Mouse (Mus musculus) spleen, postnatal 14 days (tissue): Measurements from ENCODE around the gene Dapl1.

Experiments
- DNase-seq, 2 experiments: peaks; one replicate each; pipeline ENCODE4 v3.0.0; 2021 to 2022; ENCODE audit warnings: low spot score in 2 of 2

Dapl1 gene

DNA sequence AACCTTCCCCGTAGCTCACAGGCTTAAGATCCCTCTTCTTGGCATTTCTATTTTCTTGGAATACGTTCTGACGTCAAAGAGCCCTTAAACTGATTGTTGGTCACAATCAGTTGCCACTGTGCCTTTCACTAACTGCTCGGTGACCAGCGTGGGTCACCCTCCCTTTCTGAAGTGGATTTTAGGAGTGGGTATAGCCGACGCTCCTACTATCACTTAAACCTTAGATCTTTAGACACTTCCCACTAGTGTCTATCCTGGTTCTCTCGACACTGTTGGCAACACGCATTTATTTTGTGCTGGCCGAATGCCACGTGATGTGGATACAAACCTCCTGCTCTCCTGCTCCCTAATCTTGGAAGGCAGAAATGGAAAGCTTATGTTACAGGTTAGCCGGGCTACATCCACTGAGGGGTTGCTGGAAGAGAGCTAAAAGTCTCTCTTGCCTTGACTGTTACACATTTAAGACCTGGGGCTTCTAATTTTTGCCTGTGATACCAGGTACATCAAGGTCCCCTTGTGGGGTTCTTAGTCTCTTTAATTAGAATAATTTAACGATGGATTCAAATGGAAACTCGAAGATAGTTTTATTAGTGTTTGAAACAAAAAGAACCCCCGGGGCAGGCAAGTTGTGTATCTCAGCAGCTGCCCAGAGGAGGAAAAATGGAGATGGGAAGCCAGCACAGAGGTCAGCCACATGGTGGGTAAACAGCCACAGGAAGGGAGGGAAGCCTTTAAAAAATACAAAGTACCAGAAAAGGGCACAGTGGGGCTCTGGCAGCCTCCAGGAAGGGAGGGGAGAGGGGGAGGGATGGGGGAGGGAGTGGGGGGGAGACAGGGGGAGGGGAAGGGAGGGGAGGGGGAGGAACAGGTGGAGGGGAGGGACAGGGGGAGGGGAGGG lies 13.2 kb upstream of the Dapl1 start:
- no peak for DNase-seq

DNA sequence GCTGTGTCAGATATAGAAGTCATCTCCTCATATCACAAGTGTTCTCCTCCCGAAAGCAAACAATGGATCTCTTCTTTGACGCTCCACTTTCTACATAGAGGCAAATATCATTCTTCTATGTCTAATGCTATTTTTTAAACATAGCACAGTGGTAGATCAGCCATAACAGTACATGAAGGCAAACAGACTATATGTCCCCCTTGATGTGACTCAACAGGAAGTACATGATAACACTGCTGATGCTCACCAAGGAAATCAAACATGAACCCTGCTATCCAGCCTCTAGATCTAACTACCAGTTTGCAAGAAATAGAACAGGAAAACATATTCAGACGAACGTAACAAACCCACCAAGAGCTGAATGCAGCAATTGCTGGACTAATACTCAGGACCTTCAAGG lies 10.1 kb upstream of the Dapl1 start:
- no peak for DNase-seq

- no peak for DNase-seq
Measured at GRCm38 (mm10) chr2:59485080-59485479, 627 bp downstream of the Dapl1 start.

- DNase-seq: no peak
Measured at GRCm38 (mm10) chr2:59485657-59486056, 1.2 kb downstream of the Dapl1 start.

DNA sequence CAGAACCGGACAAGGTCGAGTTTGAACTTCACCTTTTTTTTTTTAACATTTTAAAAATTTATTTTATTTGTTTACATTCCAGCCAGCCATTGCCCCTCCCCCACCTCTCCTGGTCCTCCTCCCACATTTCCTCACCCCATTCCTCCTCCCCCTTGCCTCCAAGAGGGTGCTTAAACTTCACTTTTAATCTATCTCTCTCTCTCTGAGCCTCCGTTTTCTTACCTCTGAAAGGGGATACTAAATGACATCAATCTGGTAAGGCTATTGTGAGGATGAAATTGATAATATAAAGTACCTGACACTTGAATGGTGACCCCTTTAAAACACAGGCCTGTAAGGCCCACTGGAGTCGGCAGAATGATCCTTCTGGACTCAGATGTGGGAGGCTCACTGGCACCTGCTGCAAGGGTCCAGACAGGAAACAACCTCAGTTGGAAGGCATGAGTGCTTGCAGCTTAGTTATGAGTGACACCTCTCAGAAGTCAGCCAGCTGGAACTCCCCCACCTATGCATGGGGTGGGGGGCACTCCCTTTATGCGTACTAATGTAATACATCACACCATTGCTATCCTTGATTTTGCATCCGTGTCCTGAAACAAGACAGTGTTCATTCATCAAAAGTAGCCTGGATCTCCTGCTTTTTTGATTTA lies 1.9 kb downstream of the Dapl1 start:
- DNase-seq: no peak

DNA sequence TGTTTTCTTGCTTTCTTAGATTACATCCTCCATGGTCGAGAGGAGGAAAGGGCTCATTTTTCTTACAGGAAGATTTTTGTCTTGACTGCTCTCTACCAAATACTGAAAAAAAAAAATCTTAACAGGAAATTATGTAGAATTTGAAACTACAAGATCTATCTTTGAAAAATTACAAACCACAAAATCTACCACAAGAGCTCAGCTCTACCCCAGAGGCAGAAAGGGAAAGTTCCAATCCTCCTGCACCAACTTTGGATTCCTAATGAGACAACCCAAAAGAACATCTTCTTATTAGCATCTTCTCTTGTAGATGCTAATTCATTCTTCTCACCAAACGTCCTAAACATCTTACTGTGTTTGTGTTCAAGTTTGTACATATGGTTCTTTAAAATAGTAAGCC lies 3.8 kb downstream of the Dapl1 start:
- no peak for DNase-seq

DNA sequence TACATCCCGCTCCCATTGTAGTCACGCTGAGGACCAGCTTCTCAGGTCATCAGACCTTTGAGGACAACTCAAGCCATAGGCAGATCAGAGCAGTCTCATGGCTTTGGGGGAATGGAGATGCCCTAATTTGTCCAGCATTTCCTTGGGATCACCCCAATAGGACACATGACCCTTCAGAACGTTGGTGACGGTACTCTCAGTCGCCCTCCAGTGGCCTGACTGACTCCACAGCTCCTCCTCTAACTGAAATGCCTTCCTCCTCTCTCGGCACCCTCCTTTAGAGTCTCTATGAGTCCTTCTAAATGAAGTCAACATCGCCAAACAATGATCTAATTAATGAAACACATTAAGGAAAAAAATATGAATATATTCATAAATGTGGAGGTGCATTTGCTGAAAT lies 5.9 kb downstream of the Dapl1 start:
- DNase-seq: no peak

DNA sequence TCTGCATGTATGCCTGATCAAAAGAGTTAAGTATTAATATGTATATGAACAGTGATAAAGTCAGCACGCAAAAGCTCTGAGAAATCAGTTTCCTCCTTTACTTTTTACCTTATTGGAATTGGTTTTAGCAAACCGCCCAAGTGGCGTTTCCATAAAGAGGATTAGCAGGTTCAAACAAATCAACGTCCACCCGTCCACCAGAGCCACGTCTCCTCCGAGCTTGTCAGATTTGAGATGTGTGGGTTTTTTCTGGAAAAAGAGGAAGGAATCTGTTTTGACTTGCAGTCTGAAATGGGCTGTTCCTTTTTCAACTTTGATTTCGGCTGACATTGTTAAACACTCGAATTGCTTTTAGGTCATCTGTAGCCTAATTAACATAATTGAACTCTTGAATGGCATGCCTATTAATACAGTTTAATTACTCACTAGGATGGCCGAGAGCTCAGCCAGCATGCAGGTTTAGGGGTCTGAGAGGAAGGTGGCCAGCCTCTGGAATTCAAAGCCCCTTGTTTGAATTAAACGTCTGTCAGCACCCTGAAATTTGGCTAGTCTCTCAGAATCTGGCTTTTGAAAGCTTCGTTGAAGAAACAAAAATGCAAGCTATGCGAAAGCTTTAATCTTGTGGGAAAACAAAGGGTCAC lies 9.1 kb downstream of the Dapl1 start:
- DNase-seq: no peak

DNA sequence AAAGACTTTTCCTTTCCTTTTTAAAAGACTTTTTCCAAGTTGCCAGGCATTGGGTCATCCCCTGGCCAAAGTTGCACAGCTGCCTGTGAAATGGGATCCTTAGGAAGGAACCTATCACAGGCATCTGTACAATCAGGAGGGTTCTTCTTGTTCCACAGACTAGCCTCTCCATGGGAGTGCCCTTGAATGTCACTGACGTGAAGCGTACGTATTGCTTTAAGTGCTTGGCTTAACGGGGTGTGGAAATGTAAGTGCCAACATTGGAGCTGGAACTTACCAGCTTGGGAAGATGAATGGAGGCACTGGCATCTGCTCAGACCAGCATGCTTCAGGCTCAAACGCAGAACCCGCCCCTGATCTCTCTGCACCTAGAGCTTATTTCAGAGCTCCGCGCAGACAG lies 14.7 kb downstream of the Dapl1 start:
- no peak for DNase-seq

GRCm38 (mm10) chr2:59499717-59500116 lies 15.3 kb downstream of the Dapl1 start:
- no peak for DNase-seq

DNA sequence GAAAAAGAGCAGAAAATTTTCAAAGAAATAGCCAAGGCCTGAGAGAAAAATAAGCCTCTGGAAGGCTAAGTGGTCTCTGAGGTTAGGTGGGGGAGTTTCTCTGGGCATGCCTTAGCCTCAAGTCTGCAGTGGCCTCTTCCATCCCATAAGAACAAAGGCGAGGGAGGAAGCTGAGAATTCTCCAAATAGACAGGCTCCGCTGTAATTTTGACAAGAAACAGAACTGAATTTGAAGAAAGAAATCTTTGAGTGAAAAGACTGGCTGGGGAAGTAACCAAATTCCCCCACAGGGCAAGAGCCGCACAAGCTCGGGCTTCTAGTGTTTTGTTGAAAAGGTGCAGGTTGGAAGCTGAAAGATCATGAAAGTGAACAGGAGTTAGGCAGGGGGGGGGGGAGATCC lies 24.6 kb downstream of the Dapl1 start:
- DNase-seq: no peak

GRCm38 (mm10) chr2:59510416-59510815 lies 26.0 kb downstream of the Dapl1 start:
- DNase-seq: no peak

DNA sequence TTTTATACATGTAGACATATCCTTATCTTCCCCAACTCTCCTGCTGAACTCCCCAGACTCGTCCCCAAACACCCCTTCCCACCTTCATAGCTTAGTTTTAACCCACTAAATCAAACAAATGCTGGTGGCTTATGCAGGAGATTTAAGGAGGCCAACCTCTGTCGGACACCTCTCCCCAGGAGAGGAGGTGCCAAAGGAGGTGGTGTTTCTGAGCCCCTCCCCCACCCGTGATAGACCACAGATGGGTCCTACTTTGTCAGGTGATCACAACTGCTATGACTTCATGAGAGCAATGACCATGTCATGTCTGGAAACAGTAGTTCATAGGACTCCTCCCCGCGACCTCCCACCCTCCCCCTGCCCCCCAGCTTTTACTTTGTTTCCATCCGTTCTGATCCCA lies 26.4 kb downstream of the Dapl1 start:
- DNase-seq: no peak

GRCm38 (mm10) chr2:59520663-59521062 lies 36.2 kb downstream of the Dapl1 start:
- no peak for DNase-seq

DNA sequence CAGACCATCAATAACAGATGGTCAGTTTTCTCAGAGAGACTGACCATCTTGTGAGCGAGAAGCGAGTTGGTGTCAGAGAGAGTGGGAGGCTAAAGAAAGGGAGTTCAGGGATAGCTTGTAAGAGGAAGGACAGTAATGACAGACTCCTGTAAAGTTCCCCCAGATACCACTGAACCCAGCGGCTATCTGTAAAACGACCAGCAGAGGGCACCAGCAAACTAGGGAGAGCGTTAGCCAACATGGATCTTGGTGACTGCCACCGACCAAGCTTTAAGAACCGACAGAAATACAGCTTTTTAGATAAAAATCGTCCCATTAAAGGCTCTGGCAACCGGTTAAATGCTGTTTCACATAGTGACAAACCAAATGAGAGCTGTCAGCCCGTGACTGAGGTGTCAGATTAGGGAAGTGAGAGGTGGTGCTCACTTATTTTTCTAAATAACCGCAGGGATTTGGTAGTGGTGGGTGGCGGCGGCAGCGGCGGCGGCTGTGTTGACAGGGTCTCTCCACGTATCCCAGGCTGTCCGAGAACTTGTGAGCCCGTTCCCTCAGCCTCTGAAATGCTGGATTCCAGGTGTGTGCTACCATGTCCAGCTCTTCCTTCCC lies 37.7 kb downstream of the Dapl1 start:
- DNase-seq: peak; percentile 16 to 54

DNA sequence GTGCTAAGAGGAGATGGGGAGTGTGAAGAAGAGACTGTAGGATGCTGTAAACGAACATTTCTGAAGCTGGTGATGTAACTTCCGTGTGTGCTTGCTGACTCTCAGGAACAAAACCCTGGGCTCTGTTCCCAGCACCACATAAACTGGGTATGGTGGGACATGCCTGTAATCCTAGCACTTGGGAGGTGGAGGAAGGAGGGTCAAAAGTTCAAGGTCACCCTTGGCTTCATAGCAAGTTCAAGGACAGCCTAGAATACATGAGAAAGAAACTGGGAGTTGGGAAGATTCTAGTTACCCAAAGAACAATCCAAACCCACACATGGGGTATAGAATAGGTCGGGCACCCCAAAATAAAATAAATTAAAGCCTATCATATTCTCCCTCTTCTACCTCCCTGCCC lies 39.1 kb downstream of the Dapl1 start:
- DNase-seq: no peak

DNA sequence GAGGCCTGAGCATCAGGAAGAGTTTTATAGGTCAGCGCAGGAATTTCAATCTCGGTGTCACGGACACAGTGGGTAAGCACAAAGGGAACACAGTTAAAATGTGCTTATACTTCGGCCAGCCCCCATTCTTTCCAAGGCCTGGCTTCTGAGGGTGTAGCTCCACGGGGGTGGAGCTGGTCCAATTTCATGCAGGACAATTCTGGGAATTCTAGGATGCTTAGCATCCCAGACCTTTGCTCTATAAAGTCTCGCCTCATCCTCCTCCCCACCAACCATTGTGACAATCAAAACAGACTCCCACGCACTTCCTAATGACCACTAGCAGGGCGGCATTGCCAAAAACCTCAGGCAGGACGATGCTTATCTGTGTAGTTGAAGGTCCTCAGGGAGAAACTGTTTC lies 42.4 kb downstream of the Dapl1 start:
- no peak for DNase-seq

DNA sequence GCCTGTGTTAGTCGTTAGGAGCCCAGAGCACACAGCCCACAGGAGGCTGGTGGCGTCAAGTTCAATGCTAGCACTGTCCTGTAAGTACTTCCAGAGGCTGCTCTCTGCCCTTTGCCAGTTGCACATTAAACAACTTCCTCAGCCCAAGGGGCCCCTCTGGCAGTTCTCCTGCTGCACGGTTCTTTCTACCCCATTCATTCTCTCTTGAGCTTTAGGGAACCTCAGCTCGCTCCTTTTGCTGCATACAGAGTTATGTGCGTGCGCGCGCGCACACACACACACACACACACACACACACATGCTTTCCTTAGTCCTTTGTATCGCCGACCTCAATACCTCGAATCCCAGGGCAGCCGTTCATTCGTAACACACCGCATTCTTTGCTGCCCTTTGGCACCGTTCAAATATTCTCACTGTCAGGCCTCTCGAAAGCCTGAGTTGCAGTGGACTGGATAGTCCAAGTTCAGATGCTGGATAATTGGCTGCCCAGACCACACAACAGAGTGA lies 45.2 kb downstream of the Dapl1 start:
- DNase-seq: no peak

- no peak for DNase-seq
Measured at GRCm38 (mm10) chr2:59530811-59531210, 46.4 kb downstream of the Dapl1 start.

DNA sequence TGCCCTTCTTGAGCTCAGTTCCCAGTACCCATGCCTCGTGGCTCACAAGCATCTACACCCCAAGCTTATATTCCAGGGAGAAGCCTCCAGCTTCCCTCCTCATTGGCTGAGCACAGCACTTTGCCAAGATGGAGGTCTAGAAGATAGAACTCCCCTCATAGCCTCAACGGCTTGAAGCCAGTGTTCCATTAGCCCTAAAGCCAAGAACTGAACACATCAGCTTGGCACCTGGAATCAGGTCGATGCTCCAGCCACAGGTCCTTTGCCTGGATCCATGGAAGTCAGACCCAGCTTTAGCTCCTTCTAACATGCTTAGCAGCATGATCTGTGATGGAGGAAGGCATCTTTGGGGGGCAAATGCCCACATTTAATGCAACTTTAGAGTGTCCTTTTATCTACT lies 48.5 kb downstream of the Dapl1 start:
- no peak for DNase-seq

GRCm38 (mm10) chr2:59533504-59533903 lies 49.1 kb downstream of the Dapl1 start:
- no peak for DNase-seq
